Mouse (Mus musculus) intestine, postnatal 0 days (tissue): ENCODE measurements around the gene Ahnak. TPM values are rescaled to one million over a fixed set of nuclear protein-coding genes. Genes with fewer than 3 reads are reported as not detected.

Experiments
- ATAC-seq: fragments of 200-750 bp; cut with Nextera tagmentation; 2 replicates; pipeline ENCODE4 v1.8.0; 2017; ENCODE audit warnings: mild to moderate bottlenecking, moderate TSS enrichment, moderate library complexity
- H3K27ac ChIP-seq: fragments of 300-500 bp; sonication (generic); 2 replicates; pipeline ENCODE4 v1.5.1; 2014; ENCODE audit warnings: mild to moderate bottlenecking, low read depth, low read length, moderate library complexity
- H3K27me3 ChIP-seq: fragments of 300-500 bp; sonication (generic); replicated peaks from 2 replicates; pipeline ENCODE4 v1.6.1; 2014; ENCODE audit warnings: low read length, mixed read lengths; ENCODE audit not compliant: control insufficient read depth, insufficient read depth
- H3K36me3 ChIP-seq: fragments of 300-500 bp; sonication (generic); 2 replicates; pipeline ENCODE4 v1.6.1; 2014; ENCODE audit warnings: mild to moderate bottlenecking, moderate library complexity; ENCODE audit not compliant: control insufficient read depth, insufficient read depth
- H3K4me1 ChIP-seq: fragments of 300-500 bp; sonication (generic); replicated peaks from 2 replicates; pipeline ENCODE4 v1.6.1; 2014; ENCODE audit warnings: antibody characterized with exemption, low read length, mixed read lengths; ENCODE audit not compliant: control insufficient read depth, insufficient read depth
- H3K4me2 ChIP-seq: fragments of 300-500 bp; sonication (generic); replicated peaks from 2 replicates; pipeline ENCODE4 v1.6.1; 2014; ENCODE audit warnings: low read depth, mild to moderate bottlenecking, moderate library complexity
- H3K4me3 ChIP-seq: fragments of 300-500 bp; sonication (generic); 2 replicates; pipeline ENCODE4 v1.5.1; 2014; ENCODE audit warnings: low read depth, low read length
- H3K9ac ChIP-seq: fragments of 300-500 bp; sonication (generic); 2 replicates; pipeline ENCODE4 v1.6.1; 2014; ENCODE audit warnings: mild to moderate bottlenecking, low read depth, low read length
- H3K9me3 ChIP-seq: fragments of 300-500 bp; sonication (generic); 2 replicates; pipeline ENCODE4 v1.6.1; 2016; ENCODE audit warnings: mixed run types; ENCODE audit not compliant: control insufficient read depth
- CTCF ChIP-seq: sonication (generic); IDR thresholded peaks from 2 replicates; pipeline ENCODE4 v1.5.1; 2016; ENCODE audit warnings: low read depth, mild to moderate bottlenecking, control low read depth, antibody characterized with exemption, moderate library complexity
- WGBS: fragments of 180-500 bp; shearing (Covaris S2); extraction: QIAGEN DNeasy Blood & Tissue Kit; methylation state at CpG from one replicate; pipeline ENCODE4 v1.1.7; 2014; 5-methylcytosine and 5-hydroxymethylcytosine counted together
- polyA plus RNA-seq: library from polyadenylated mRNA; unstranded; fragments of >200 nt; fragmentation: Nextera tagmentation; extraction: Ambion mirVana; gene quantifications from 2 replicates; pipeline ENCODE4 v1.2.1, GENCODE M21; 2015

Gene Ahnak
- polyA plus RNA-seq, 1 experiment from 2014 or later = 26.2 TPM

DNA sequence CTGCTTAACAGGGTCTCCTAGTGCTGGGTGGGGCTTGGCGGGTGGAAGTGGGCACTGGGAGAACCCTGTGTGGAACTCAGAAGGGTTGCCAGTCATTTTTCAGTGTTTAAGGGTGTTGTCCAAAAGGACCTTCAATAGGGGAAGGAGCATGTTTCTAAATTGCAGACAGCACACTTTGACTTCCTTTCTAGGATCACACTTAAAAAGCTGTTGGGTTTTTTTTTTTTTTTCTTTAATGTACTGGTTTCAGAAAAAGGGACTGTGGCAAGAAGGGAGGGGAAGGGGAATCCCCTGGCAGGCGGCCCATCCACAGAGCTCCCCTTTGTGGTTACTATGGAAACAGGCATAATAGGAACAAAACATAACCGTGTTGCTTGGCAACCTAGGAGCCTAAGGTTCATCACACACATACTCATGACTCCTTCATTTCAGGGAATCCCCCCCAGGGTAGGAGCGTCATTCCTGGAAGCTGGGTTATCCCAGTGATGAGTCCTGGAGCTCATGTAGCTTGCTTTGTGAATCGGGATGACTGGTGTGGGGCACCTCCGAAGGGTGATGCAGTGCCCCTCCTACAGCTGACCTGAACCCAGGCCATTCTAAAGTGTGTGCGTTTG lies 4.7 kb upstream of the Ahnak start:
- 15% methylated on average over 7 of the region's 7 CpGs for whole genome bisulfite sequencing
- H3K4me1 ChIP-seq = peaks cover 27% of the 10 kb centered on the region
- no peak for TF ChIP-seq CTCF
- H3K9ac ChIP-seq = no peak overlapping the region
- no peaks in the 10 kb centered on the region for H3K27me3 ChIP-seq
- ATAC-seq = peak; percentile 20
- no peaks in the 10 kb centered on the region for H3K9me3 ChIP-seq
- H3K4me2 ChIP-seq = no peak overlapping the region
- H3K36me3 ChIP-seq = no peaks in the 10 kb centered on the region
- peak overlapping the region; percentile 89; the same call in 1 of the 2 replicates for H3K27ac ChIP-seq
- H3K4me3 ChIP-seq = no peak overlapping the region

GRCm38 (mm10) chr19:8985891-8986290 lies 3.2 kb upstream of the Ahnak start:
- Histone ChIP-seq H3K27me3 (no peaks in the 10 kb centered on the region), H3K4me2 (no peak overlapping the region), H3K27ac (no peak overlapping the region), H3K4me1 (peaks cover 27% of the 10 kb centered on the region), H3K9ac (no peak overlapping the region), H3K4me3 (no peak overlapping the region), H3K9me3 (no peaks in the 10 kb centered on the region), H3K36me3 (no peaks in the 10 kb centered on the region)
- WGBS = 66% methylated on average over 5 of the region's 5 CpGs
- ATAC-seq = no peak
- TF ChIP-seq CTCF = no peak

- Histone ChIP-seq H3K4me3 (no peak overlapping the region), H3K27me3 (no peaks in the 10 kb centered on the region), H3K27ac (no peak overlapping the region), H3K4me1 (peaks cover 23% of the 10 kb centered on the region), H3K9me3 (no peaks in the 10 kb centered on the region), H3K9ac (no peak overlapping the region), H3K36me3 (no peaks in the 10 kb centered on the region), H3K4me2 (no peak overlapping the region)
- WGBS = 64% methylated on average over 2 of the region's 2 CpGs
- no peak for ATAC-seq
- TF ChIP-seq CTCF = no peak
These were observed 1.3 kb upstream of the Ahnak start for GRCm38 (mm10) chr19:8987816-8988215.

GRCm38 (mm10) chr19:8988346-8989065 lies 578 bp upstream of the Ahnak start:
- Histone ChIP-seq H3K27ac (peak overlapping the region; percentile 96), H3K4me2 (peak overlapping the region; percentile 87), H3K4me1 (peaks cover 28% of the 10 kb centered on the region), H3K4me3 (peak overlapping the region; percentile 78), H3K9me3 (no peaks in the 10 kb centered on the region), H3K27me3 (no peaks in the 10 kb centered on the region), H3K9ac (peak overlapping the region; percentile 92), H3K36me3 (no peaks in the 10 kb centered on the region)
- WGBS = 26% methylated on average over 15 of the region's 15 CpGs
- ATAC-seq = peak; percentile 50
- TF ChIP-seq CTCF = 0 out of 2 replicates have a peak, but pooled peaks have one; percentile 6

GRCm38 (mm10) chr19:8989567-8990431 lies 715 bp downstream of the Ahnak start:
- TF ChIP-seq CTCF = peak; percentile 49

More at GRCm38 (mm10) chr19:8989567-8990431, 715 bp downstream of the Ahnak start:
- peak; percentile 26 for ATAC-seq
- Histone ChIP-seq H3K9ac (peak overlapping the region; percentile 92), H3K27ac (peak overlapping the region; percentile 96), H3K36me3 (no peaks in the 10 kb centered on the region), H3K9me3 (no peaks in the 10 kb centered on the region), H3K4me1 (peaks cover 16% of the 10 kb centered on the region; the same call in 1 of the 2 replicates), H3K27me3 (no peaks in the 10 kb centered on the region), H3K4me2 (peak overlapping the region; percentile 87), H3K4me3 (peak overlapping the region; percentile 78)
- under 1% methylated on average over 53 of the region's 53 CpGs for WGBS
